Mouse (Mus musculus) kidney, adult 2 months (tissue): ENCODE data around the gene Cpne5.

Experiments used
- CTCF ChIP-seq: fragments of 200-500 bp; conservative IDR thresholded peaks from 2 replicates; pipeline ENCODE4 v1.5.1; 2011; ENCODE audit warnings: low read depth, mild to moderate bottlenecking, control low read depth, low read length, moderate library complexity, mixed read lengths; ENCODE audit not compliant: insufficient read depth, insufficient read length
- POLR2A ChIP-seq: fragments of 200-500 bp; IDR thresholded peaks from one replicate; pipeline ENCODE4 v1.6.1; 2011; ENCODE audit warnings: low read depth, low read length, control low read depth

DNA sequence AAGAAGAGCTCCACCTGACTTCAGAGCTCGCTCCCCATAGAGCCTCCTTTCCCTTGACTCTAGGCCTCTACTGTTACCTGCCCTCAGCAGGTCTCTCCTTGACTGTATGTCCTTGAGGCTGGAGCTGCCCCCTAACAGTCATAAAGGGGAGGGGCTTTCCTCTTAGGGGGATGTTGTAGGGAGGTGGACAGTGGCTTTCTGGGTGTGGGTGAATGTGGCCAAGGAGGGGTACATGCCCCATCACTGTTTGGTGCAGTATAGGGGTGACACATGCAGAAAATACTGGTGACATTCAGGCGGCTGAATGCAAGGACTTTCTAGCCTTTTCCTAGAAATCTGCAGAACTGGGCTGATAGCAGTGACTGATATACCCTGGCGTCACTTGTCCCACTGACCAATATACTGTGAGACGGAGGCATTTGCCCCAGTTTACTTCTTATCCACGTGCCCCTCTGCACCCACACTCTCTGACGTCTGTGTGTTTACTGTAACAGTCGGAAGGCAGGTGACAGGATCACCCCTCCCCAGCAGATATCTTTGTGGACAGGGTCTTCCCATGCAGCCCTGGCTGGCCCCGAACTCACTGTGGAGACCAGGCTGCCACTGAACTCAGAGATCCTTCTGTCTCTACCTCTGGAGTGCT, 120.8 kb downstream of the Cpne5 start:
- no peak for TF ChIP-seq POLR2A
- no peak for TF ChIP-seq CTCF
